Mouse (Mus musculus) thymus, adult 2 months (tissue): Measurements from ENCODE around the gene Gm21969.

Experiments used
- CTCF ChIP-seq: fragments of 200-500 bp; IDR thresholded peaks from 2 replicates; pipeline ENCODE4 v1.5.1; 2012; ENCODE audit warnings: mild to moderate bottlenecking, control low read depth, low read length, moderate library complexity, borderline replicate concordance; ENCODE audit not compliant: control insufficient read depth, poor library complexity, insufficient read depth; ENCODE audit errors: extremely low read depth
- POLR2A ChIP-seq: fragments of 200-500 bp; IDR thresholded peaks from 2 replicates; pipeline ENCODE4 v1.6.1; 2012; ENCODE audit warnings: mild to moderate bottlenecking, low read length, control low read depth, moderate library complexity; ENCODE audit not compliant: control insufficient read depth, poor library complexity, insufficient read depth; ENCODE audit errors: extremely low read depth

- TF ChIP-seq CTCF (no peak), POLR2A (no peak)
Measured at GRCm38 (mm10) chr4:139582903-139583302, 20.1 kb upstream of the Gm21969 start.
